Mouse (Mus musculus): Measurements from ENCODE around the gene Cdc20. TPM values are rescaled to one million over a fixed set of nuclear protein-coding genes. Genes with fewer than 3 reads are reported as not detected.
A peak's percentile ranks its signal among the peaks of the same experiment; 100 is the strongest.

Gene Cdc20
- 165 and 181 TPM in 2 replicates for polyA plus RNA-seq (2016; fragmentation: Nextera tagmentation; extraction: Ambion mirVana)

- Histone ChIP-seq H3K4me3 (peak within 1 kb of the TSS; percentile 71), H3K9me3 (no peaks in the 10 kb centered on the region), H3K27ac (no peak within 1 kb of the TSS; the same call in 1 of the 2 replicates), H3K4me2 (replicated peaks) (peak within 1 kb of the TSS; percentile 99), H3K36me3 (peaks cover 33% of the 10 kb centered on the region), H3K4me1 (peaks cover 38% of the 10 kb centered on the region), H3K27me3 (replicated peaks) (no peaks in the 10 kb centered on the region), H3K9ac (peak within 1 kb of the TSS; percentile 82)
- under 1% methylated on average over 67 of the region's 67 CpGs for WGBS
- peak; percentile 95 for ATAC-seq (ENCODE audit: low FRiP score, low read depth)
These were observed at the start of gene Cdc20 for GRCm38 (mm10) chr4:118436820-118437603. Gene Cdc20 (minus strand): TSS chr4:118437352.

- no peak for ATAC-seq (ENCODE audit: low FRiP score, low read depth)
- Histone ChIP-seq H3K9me3 (no peaks in the 10 kb centered on the region), H3K4me3 (no peak overlapping the region), H3K4me1 (no peaks in the 10 kb centered on the region), H3K27ac (no peak overlapping the region), H3K9ac (no peak overlapping the region), H3K4me2 (replicated peaks) (no peak overlapping the region), H3K36me3 (no peaks in the 10 kb centered on the region), H3K27me3 (replicated peaks) (no peaks in the 10 kb centered on the region)
- WGBS, result 47% methylated on average over 15 of the region's 15 CpGs
These were observed 39.8 kb upstream of the Cdc20 start for GRCm38 (mm10) chr4:118476773-118477530.

GRCm38 (mm10) chr4:118472687-118473086, 35.5 kb upstream of the Cdc20 start:
- WGBS, result 93% methylated on average over 11 of the region's 11 CpGs
- no peak overlapping the region for H3K4me3 ChIP-seq
- H3K9ac ChIP-seq, result no peak overlapping the region
- H3K9me3 ChIP-seq, result peaks cover 6% of the 10 kb centered on the region; the same call in 1 of the 2 replicates
- H3K4me2 ChIP-seq (replicated peaks), result no peak overlapping the region
- H3K27ac ChIP-seq, result no peak overlapping the region
- no peaks in the 10 kb centered on the region for H3K27me3 ChIP-seq (replicated peaks)
- ATAC-seq (ENCODE audit: low FRiP score, low read depth), result no peak
- H3K4me1 ChIP-seq, result no peaks in the 10 kb centered on the region
- H3K36me3 ChIP-seq, result no peaks in the 10 kb centered on the region

GRCm38 (mm10) chr4:118471281-118471680, 34.1 kb upstream of the Cdc20 start:
- no peaks in the 10 kb centered on the region for H3K36me3 ChIP-seq
- no peak for ATAC-seq (ENCODE audit: low FRiP score, low read depth)
- H3K27ac ChIP-seq, result no peak overlapping the region
- H3K9ac ChIP-seq, result no peak overlapping the region
- no peak overlapping the region for H3K4me3 ChIP-seq
- no peaks in the 10 kb centered on the region for H3K4me1 ChIP-seq
- H3K9me3 ChIP-seq, result peaks cover 6% of the 10 kb centered on the region; the same call in 1 of the 2 replicates
- WGBS, result 81% methylated on average over 6 of the region's 6 CpGs
- H3K27me3 ChIP-seq (replicated peaks), result no peaks in the 10 kb centered on the region
- no peak overlapping the region for H3K4me2 ChIP-seq (replicated peaks)

GRCm38 (mm10) chr4:118465697-118466163, 28.6 kb upstream of the Cdc20 start:
- Histone ChIP-seq H3K4me2 (replicated peaks) (peak overlapping the region; percentile 27; the same call in 1 of the 2 replicates), H3K4me1 (no peaks in the 10 kb centered on the region), H3K27me3 (replicated peaks) (no peaks in the 10 kb centered on the region), H3K9ac (no peak overlapping the region), H3K4me3 (no peak overlapping the region), H3K27ac (no peak overlapping the region), H3K36me3 (no peaks in the 10 kb centered on the region), H3K9me3 (peaks cover 6% of the 10 kb centered on the region; the same call in 1 of the 2 replicates)
- 20% methylated on average over 11 of the region's 11 CpGs for WGBS
- 0 out of 2 replicates have a peak, but pooled peaks have one; percentile 33 for ATAC-seq (ENCODE audit: low FRiP score, low read depth)

DNA sequence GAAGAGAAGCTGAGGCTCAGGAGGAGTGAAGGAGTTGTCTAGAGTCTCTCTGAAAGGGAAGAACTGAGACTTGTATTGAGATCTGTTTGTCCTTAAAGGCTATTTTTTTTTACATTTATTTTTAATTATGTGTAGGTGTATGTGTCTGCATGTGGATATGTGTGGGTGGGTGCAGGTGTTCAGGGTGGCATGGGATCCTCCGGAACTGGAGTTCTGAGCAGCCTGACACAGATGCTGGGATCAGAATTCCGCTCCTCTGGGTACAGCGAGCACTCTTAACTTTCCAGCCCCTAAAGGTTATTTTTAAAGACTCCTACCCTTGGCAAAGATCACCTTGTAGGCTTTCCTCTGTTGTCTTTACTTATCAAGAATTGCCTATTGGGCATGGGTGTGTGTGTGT, 27.8 kb upstream of the Cdc20 start:
- Histone ChIP-seq H3K4me2 (replicated peaks) (no peak overlapping the region), H3K36me3 (no peaks in the 10 kb centered on the region), H3K9ac (no peak overlapping the region), H3K27ac (no peak overlapping the region), H3K9me3 (peaks cover 6% of the 10 kb centered on the region; the same call in 1 of the 2 replicates), H3K27me3 (replicated peaks) (no peaks in the 10 kb centered on the region), H3K4me1 (no peaks in the 10 kb centered on the region), H3K4me3 (no peak overlapping the region)
- WGBS, result 97% methylated on average over 3 of the region's 3 CpGs
- no peak for ATAC-seq (ENCODE audit: low FRiP score, low read depth)

- no peak for ATAC-seq (ENCODE audit: low FRiP score, low read depth)
- Histone ChIP-seq H3K4me3 (no peak within 1 kb of the TSS), H3K9me3 (no peaks in the 10 kb centered on the region), H3K9ac (no peak within 1 kb of the TSS), H3K36me3 (no peaks in the 10 kb centered on the region), H3K4me1 (no peaks in the 10 kb centered on the region), H3K4me2 (replicated peaks) (no peak within 1 kb of the TSS), H3K27ac (no peak within 1 kb of the TSS), H3K27me3 (replicated peaks) (no peaks in the 10 kb centered on the region)
- 81% methylated on average over 9 of the region's 9 CpGs for WGBS
These were observed 20.3 kb upstream of the Cdc20 start, which contains the start of gene Mpl for GRCm38 (mm10) chr4:118457345-118457975. Gene Mpl (minus strand): TSS chr4:118457513.

DNA sequence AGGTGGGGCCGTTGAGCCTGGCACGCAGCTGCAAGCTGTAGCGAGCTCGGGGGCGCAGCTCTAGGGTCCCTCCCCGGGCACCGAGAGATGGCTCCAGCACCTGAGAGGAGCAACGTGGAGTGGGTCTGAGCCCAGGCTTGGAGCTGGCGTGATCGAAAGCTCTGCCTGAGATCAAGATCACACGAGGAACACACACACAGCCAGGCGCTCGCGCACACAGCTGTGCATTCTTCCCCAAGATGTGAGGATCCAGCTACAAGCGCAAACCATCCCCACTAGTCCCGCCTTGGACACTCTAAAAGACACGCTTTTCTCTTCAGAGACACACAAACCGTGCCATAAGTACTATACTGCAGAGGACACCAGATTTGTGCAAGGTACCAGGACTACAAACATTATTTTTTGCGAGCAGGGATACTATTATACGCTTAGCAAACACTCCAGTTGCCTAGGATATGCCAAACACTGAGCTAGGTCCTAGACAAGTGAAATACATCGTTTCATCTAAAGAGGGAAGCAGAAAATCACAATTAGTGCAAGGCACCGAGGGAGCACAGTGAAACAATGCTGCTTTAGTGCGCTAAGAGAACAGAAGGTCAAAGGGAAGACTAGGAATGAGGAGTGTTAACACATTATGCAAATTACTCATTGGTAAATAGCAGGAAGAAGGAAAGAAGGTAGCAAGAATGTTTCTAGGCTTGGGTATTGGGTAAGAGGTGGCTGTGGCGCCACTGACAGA, 9.4 kb upstream of the Cdc20 start:
- H3K4me1 ChIP-seq, result peaks cover 15% of the 10 kb centered on the region; the same call in 1 of the 2 replicates
- peak overlapping the region; percentile 37 for H3K4me3 ChIP-seq
- H3K9me3 ChIP-seq, result no peaks in the 10 kb centered on the region
- ATAC-seq (ENCODE audit: low FRiP score, low read depth), result peak; percentile 52
- no peaks in the 10 kb centered on the region for H3K36me3 ChIP-seq
- H3K4me2 ChIP-seq (replicated peaks), result peak overlapping the region; percentile 82
- H3K27me3 ChIP-seq (replicated peaks), result 0 out of 2 replicates have a peak, but pooled peaks cover 8% of the 10 kb centered on the region
- peak overlapping the region; percentile 55 for H3K9ac ChIP-seq
- no peak overlapping the region for H3K27ac ChIP-seq
- 13% methylated on average over 24 of the region's 24 CpGs for WGBS

DNA sequence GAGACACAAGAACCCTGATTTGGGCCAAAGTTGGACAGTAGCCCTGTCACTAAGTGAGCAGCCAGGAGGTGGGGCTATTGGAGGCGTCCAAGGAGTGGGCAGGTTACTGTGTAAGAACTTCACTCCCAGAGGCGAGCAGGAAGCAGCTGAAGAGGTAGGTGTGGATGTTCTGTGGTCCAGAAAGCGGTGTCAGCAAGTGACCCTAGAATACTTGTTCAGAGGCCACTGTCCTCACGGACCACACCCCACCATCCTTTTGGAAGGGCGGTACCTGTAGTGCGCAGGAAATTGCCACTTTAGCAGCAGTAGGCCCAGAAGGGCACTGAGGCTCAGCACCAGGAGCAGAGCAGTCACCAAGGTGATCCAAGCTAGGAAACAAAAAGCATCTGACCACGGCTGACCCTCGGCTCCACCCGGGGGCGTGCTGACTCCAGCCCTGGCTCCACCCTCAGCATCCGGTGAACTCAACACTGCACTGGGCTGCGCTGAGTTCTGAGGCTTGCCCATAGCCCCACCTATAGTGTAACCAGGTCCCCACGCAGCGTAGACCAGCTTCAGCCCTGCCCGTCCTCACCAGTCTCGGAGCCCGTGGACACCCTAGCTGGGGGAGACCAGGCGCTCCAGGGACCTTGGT, 8.7 kb upstream of the Cdc20 start:
- Histone ChIP-seq H3K36me3 (no peaks in the 10 kb centered on the region), H3K27ac (no peak overlapping the region)
- WGBS, result 18% methylated on average over 18 of the region's 18 CpGs

GRCm38 (mm10) chr4:118445088-118445487, 7.9 kb upstream of the Cdc20 start:
- Histone ChIP-seq H3K4me2 (replicated peaks) (no peak overlapping the region), H3K4me1 (peaks cover 15% of the 10 kb centered on the region; the same call in 1 of the 2 replicates), H3K36me3 (no peaks in the 10 kb centered on the region), H3K4me3 (no peak overlapping the region), H3K9ac (no peak overlapping the region), H3K27ac (no peak overlapping the region), H3K27me3 (replicated peaks) (0 out of 2 replicates have a peak, but pooled peaks cover 8% of the 10 kb centered on the region), H3K9me3 (no peaks in the 10 kb centered on the region)
- no peak for ATAC-seq (ENCODE audit: low FRiP score, low read depth)
- WGBS, result 90% methylated on average over 10 of the region's 10 CpGs

More for the DNA sequence above, 8.7 kb upstream of the Cdc20 start:
- peak; percentile 73 for ATAC-seq (ENCODE audit: low FRiP score, low read depth)
- H3K4me1 ChIP-seq, result peaks cover 15% of the 10 kb centered on the region; the same call in 1 of the 2 replicates
- peak overlapping the region; percentile 82 for H3K4me2 ChIP-seq (replicated peaks)
- H3K27me3 ChIP-seq (replicated peaks), result 0 out of 2 replicates have a peak, but pooled peaks cover 8% of the 10 kb centered on the region
- peak overlapping the region; percentile 55 for H3K9ac ChIP-seq
- H3K9me3 ChIP-seq, result no peaks in the 10 kb centered on the region
- peak overlapping the region; percentile 37 for H3K4me3 ChIP-seq

DNA sequence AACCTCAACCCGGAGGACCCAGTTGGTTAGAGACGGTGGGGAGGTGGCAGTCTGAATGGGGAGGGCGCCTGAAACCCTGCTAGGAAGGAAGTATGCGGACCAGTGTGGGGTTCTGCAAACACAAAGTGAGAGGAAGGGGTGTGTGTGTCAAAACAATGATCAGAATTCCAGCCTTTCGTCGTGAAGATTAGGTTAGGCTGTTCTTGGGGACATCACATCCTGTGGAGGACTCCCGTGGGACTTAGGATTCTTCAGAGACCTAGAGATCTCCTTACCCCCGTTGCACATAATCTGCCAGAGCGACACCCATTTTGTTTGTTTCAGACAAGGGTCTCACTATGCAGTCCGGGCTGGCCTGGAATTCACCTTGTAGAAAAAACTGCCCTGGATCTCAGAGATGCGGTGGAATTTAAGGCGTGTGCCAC, 689 bp upstream of the Cdc20 start:
- H3K4me2 ChIP-seq (replicated peaks), result peak overlapping the region; percentile 99
- no peaks in the 10 kb centered on the region for H3K27me3 ChIP-seq (replicated peaks)
- ATAC-seq (ENCODE audit: low FRiP score, low read depth), result no peak; the same call in 1 of the 2 replicates
- H3K36me3 ChIP-seq, result peaks cover 25% of the 10 kb centered on the region
- peaks cover 38% of the 10 kb centered on the region for H3K4me1 ChIP-seq
- H3K4me3 ChIP-seq, result peak overlapping the region; percentile 71
- no peak overlapping the region; the same call in 1 of the 2 replicates for H3K27ac ChIP-seq
- H3K9ac ChIP-seq, result peak overlapping the region; percentile 61
- WGBS, result 9% methylated on average over 12 of the region's 12 CpGs
- H3K9me3 ChIP-seq, result no peaks in the 10 kb centered on the region
